Mouse (Mus musculus): Measurements from ENCODE around the gene Vat1l.

The Vat1l gene

GRCm38 (mm10) chr8:114298253-114298652 is 92.8 kb downstream of the Vat1l start:
- DNase-seq, result no peak

GRCm38 (mm10) chr8:114300072-114300471 is 94.7 kb downstream of the Vat1l start:
- DNase-seq, result no peak

- no peak for DNase-seq
Measured at GRCm38 (mm10) chr8:114306296-114306695, 100.9 kb downstream of the Vat1l start.

GRCm38 (mm10) chr8:114314669-114315325 is 109.4 kb downstream of the Vat1l start:
- peak; percentile 49 for DNase-seq

- peak; percentile 31 for DNase-seq
Measured at GRCm38 (mm10) chr8:114318161-114318560, 112.7 kb downstream of the Vat1l start.

GRCm38 (mm10) chr8:114322096-114322495 is 116.7 kb downstream of the Vat1l start:
- DNase-seq, result peak; percentile 55

GRCm38 (mm10) chr8:114331928-114332327 is 126.5 kb downstream of the Vat1l start:
- DNase-seq, result no peak

GRCm38 (mm10) chr8:114332949-114333348 is 127.5 kb downstream of the Vat1l start:
- DNase-seq, result no peak

- no peak for DNase-seq
Measured at GRCm38 (mm10) chr8:114335721-114336120, 130.3 kb downstream of the Vat1l start.

- DNase-seq, result no peak
Measured at GRCm38 (mm10) chr8:114342276-114342675, 136.9 kb downstream of the Vat1l start.

GRCm38 (mm10) chr8:114344789-114345188 is 139.4 kb downstream of the Vat1l start:
- no peak for DNase-seq

- DNase-seq, result no peak
Measured at GRCm38 (mm10) chr8:114346045-114346444, 140.6 kb downstream of the Vat1l start.

- no peak for DNase-seq
Measured at GRCm38 (mm10) chr8:114351643-114352427, 146.4 kb downstream of the Vat1l start.

- no peak for DNase-seq
Measured at GRCm38 (mm10) chr8:114360506-114360905, 155.1 kb downstream of the Vat1l start.

- DNase-seq, result no peak
Measured at GRCm38 (mm10) chr8:114363167-114363566, 157.8 kb downstream of the Vat1l start.

- DNase-seq, result no peak
Measured at GRCm38 (mm10) chr8:114363656-114364055, 158.2 kb downstream of the Vat1l start.

GRCm38 (mm10) chr8:114369038-114369976 is 163.9 kb downstream of the Vat1l start:
- peak; percentile 92 for DNase-seq

- DNase-seq, result peak; percentile 50
Measured at GRCm38 (mm10) chr8:114374390-114374789, 169.0 kb downstream of the Vat1l start.

GRCm38 (mm10) chr8:114384189-114384588 is 178.8 kb downstream of the Vat1l start:
- peak; percentile 22 for DNase-seq

GRCm38 (mm10) chr8:114387494-114387893 is 182.1 kb downstream of the Vat1l start:
- peak; percentile 52 for DNase-seq

- peak; percentile 44 for DNase-seq
Measured at GRCm38 (mm10) chr8:114390465-114391254, 185.2 kb downstream of the Vat1l start.

GRCm38 (mm10) chr8:114398326-114398725 is 192.9 kb downstream of the Vat1l start:
- peak; percentile 48 for DNase-seq

Measured in heart, adult 11 months (tissue).